Mouse (Mus musculus) large intestine, adult 2 months (tissue): Measurements from ENCODE around the gene Mospd3. TPM values are rescaled to one million over a fixed set of nuclear protein-coding genes. Genes with fewer than 3 reads are reported as not detected.

Experiments
- DNase-seq: peaks from one replicate; pipeline ENCODE4 v3.0.0-alpha.2; 2012; ENCODE audit warnings: low read depth, low spot score
- WGBS: fragments of 180-500 bp; shearing (Covaris S2); methylation state at CpG from one replicate; pipeline ENCODE4 v1.1.7; 2018; 5-methylcytosine and 5-hydroxymethylcytosine counted together
- polyA plus RNA-seq: library from polyadenylated mRNA; depleted of rRNA; stranded (reverse); fragments of >200 nt; gene quantifications from 2 replicates; pipeline ENCODE4 v1.2.3, GENCODE M21; 2012

The Mospd3 gene
- polyA plus RNA-seq, 1 experiment = 69.4 TPM

DNA sequence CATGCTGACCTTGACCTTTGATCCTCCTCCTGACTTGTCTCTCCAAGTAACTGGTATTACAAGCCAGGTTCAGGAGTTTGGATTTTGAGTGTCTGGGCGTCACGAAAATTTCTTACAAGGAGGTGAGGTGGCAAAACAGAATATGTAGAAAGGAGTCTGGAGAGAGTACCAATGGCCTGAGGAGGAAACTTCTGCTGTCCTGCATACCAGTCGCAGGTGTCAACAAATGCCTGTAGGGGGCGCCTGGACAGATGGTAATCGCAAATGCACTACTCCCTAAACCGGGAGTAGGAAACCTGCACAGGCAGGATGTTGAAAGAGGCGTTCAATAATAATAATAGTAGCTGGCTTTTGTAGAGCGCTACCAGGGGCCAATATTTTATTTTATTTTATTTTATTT is 15.9 kb downstream of the Mospd3 start:
- DNase-seq = no peak
- 19% methylated on average over 8 of the region's 8 CpGs for WGBS

DNA sequence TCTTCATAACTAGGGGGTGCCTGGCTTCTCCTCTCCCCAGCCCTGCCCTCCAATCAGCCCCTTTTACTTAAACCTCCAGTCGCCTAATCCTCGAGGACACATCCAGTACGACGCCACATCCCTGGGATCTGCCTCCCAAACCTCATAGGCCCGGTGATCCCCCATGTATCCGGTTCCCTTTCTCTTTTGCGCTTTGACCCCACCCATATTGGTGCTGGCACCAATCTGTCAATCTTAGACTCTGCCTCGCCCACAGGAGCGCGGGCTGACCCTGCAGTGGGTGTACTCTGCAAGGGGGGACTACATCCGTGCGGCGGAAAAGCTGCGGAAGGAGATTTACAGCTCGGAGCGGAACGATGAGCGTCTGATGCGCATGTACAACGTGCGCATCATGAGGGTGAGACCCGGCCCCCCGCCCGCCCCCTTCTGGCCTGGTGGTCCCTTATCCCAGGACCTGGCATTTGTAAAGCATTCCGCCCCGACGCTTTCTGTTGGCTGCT is 17.1 kb downstream of the Mospd3 start:
- WGBS = 16% methylated on average over 27 of the region's 27 CpGs
- no peak for DNase-seq

DNA sequence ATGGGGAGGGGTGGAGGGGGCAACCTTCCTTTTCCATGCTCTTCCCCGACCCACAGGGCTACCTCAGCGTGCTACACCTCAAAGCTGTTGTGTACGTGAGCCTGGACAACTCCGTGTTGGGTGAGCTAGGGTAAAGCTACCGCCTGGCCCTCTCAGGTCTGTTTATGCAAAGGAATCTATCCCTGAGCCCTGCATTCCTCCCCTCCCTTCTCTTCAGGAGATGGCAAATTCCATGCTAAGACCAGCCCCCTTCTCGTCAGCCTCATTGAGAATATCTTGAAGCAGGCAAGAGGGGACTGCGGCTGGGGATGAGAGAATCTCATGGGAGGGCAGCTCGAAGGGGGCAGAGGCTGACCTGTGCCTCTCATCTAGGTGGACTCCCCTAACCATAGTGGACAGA is 18.2 kb downstream of the Mospd3 start:
- DNase-seq = no peak
- 43% methylated on average over 8 of the region's 8 CpGs for WGBS

DNA sequence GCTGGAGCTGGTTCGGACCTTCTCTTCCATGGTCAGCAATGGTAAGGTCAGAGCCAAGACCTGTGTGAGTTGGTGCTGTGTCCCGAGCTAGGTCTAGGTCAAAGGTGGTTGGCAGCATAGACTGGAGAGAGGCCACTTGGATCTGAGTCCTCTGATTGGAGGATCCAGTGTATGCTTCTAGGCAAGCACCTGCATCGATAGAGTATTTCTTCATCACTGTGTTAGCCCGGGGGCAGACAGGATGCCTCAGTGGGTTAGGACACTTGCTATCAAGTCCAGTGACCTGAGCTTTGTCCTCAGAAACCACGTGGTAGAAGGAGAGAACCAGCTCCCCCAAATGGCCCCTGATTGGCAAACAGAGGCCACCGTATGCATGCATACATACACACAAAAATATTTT is 20.6 kb downstream of the Mospd3 start:
- 67% methylated on average over 6 of the region's 6 CpGs for WGBS
- no peak for DNase-seq

DNA sequence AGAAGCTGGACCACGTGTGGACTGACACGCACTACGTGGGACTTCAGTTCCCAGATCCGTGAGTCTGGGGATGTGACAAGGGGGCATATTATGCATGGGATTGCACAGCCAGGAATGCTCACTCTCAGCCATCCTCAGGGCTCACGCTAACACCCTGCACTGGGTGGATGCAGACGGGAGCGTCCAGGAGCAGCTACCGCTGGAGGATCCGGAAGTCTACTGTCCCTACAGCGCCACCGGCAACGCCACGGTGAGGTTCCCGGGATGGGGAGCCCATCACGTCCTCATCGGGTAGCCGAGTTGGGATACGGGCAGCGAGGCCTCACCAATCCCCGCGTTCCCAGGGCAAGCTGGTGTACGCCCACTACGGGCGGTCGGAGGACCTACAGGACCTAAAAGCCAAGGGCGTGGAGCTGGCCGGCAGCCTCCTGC is 26.4 kb downstream of the Mospd3 start:
- 12% methylated on average over 27 of the region's 27 CpGs for WGBS
- DNase-seq = no peak

DNA sequence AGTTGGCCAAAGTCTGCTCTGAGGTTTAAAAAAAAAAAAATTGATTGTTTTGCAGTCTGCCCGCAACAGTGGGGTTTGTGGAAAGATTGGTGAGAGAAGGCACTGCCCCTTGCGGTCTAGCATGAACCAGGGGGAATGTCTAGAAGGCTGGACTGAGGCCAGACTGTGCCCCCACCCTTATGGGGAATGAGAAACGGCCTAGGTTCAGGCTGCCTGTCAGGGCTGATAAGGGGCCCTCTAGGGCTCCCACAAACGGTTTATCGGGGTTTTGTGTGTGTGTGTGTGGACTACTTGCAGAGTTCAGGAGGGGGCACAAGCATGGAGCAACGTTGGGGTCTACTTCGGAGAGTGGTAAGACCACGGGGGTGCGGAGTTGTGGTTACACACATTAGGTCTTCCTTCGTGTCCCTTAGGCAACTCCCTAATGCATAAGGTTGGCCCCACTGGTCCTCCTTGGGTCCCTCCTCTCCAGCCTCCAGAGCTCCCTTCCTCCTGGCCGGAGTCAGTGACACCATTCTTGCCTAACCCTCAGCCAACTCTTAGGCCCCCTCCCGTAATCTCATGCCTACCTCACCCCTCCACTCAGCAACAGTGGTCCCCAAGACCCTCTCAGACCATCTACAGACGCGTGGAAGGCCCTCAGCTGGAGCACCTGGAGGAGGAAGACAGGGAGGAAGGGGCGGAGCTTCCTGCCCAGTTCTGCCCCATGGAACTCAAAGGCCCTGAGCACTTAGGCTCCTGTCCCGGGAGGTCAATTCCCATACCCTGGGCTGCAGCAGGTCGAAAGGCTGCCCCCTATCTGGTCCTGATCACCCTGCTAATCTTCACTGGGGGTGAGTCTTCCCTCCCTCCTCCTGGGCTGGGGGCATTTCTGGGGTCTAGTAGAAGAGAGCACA is 29.9 kb downstream of the Mospd3 start:
- DNase-seq = no peak

DNA sequence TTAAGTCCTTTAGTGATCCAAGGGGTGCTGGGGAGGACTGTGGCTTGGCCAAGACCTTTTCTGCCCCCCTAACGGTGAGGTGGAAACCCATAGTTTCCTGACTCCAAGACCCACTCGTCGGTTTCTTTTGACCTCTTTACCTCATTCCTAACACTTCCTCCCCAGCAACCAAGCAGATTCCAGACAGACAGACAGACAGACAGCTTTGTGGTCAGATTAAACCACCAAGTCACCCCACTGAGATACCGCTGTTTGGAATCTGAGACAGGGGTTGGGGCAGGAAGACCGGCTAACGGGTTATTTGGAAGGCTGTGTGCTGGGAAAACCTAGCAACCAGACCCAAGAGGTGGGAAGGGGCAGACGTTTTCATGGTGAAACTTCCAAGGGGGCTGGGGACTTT is 30.7 kb downstream of the Mospd3 start:
- DNase-seq = no peak
- WGBS = 62% methylated on average over 7 of the region's 7 CpGs

More for the DNA sequence above, 29.9 kb downstream of the Mospd3 start:
- 75% methylated on average over 17 of the region's 17 CpGs for WGBS

DNA sequence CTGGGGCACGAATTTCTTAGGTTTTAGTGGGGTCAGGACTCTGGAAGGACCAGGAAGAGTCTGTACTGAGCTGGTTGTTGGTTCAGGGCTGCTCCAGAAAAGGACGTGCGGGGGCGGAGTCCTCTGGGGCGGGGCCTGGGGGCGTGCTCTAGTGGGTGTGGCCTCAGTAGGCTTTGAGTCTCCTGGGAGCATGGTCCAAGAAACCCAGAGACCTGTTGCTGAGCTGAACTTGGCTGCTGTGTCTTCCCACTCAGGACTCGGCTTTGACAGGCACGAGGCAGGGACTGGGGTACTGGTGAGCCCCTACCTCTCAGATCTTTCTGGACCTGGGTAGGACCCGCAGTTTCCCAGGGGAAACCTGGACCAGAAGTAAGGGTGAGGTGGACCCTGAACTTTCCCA is 31.2 kb downstream of the Mospd3 start, which contains the start of gene Tfr2:
Gene Tfr2, plus strand, starts transcription at position 176 of the 400 bp plus-strand sequence.
- 10% methylated on average over 9 of the region's 9 CpGs for WGBS
- DNase-seq = peak; percentile 32

DNA sequence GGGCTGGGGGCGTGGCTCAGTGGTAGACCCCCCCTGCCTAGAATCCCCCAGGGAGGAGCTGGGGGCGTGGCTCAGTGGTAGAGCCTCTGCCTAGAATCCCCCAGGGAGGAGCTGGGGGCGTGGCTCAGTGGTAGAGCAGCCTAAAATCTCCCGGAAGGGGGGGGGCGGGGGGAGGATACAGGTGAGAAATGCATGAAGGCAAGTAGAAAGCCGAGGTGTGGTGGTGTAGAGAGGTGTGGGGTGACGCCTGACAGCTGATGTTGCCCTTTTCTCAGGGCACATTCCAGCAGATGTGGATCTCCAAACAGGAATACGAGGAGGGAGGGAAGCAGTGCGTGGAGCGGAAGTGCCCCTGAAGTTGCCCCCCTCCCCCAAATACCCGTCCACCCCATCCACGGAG is 31.8 kb downstream of the Mospd3 start:
- no peak for DNase-seq
- WGBS = 63% methylated on average over 12 of the region's 12 CpGs

DNA sequence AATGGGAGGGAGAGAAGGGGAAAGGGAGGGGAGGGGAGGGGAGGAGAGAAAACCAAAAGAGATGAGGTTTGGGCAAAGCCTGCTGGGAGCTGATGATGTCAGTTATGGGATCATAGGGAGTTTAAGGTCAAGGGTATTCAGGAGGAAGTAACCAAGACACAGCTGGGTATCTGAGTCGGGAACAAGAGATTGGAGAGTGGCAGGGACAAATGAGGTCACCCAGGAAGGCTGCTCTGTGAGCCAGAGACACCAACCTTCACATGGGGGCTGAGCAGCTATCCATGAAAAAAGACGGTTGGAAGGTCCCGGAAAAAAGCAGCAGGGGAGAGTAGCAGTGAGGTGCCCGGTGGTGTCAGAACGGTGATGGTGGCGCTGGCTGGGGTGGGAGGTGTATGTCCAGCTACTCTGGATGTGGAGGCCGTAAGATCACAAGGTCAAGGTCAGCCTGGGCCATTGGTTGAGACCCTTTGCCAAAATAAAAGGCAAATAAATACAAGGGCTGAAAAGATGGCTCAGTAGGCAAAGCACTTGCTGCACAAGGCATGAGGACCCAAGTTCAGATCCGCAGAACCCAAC is 32.5 kb downstream of the Mospd3 start:
- 78% methylated on average over 8 of the region's 8 CpGs for WGBS
- no peak for DNase-seq

DNA sequence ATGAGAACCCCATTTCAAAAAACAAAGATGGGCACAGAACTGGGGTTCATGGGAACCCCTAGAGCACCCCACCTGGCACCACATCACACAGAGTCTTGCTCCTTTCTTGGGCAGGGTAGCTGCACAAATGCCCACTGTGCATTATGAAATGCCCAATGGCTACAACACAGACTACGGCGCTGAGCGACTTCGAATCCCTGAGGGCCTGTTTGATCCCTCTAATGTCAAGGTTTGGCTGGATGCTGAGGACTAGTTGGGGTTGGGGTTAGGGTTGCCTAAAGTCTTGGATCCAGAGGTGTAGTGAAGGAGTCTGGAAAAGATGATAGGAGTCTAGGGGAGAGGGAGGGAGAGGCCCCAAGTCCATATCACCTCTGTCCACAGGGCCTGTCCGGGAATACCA is 34.4 kb downstream of the Mospd3 start:
- WGBS = 94% methylated on average over 5 of the region's 5 CpGs

DNA sequence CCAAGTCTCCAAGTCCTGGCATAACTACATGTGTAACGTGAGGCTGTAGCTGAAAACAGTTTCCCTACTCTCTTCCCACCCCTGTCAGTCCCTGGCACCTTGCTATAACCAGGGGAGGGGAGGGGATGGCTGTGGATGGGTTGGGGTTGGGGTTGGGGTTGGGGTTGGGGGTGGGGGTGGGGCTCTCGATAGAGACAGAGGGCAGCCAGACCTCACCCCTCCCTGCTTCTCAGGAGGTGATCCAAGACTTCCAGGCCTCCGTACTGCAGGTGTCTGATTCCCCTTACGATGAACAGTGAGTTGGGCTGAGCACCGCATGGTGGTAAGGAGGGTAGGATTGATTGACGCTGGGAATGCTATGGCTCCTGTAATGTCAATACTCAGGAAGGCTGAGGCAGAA is 35.1 kb downstream of the Mospd3 start:
- 70% methylated on average over 6 of the region's 6 CpGs for WGBS
- no peak for DNase-seq

More for the DNA sequence above, 34.4 kb downstream of the Mospd3 start:
- DNase-seq = no peak

DNA sequence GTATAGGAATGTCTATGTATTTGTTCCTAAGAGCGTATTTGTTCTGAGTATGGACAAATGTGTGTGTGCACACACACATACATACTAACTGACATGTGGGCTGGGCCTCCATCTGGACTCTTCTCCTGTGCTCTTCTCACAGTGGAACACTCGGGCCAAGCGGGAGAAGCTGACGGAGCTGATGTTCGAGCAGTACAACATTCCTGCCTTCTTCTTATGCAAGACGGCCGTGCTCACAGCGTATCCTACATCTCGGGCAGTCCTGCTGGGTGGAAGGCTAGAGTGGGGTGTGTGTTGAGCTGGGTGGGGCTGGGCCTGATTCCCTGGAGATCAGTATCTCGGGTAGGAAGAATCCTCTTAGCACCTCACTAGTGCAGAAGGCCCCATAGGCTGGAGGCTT is 37.9 kb downstream of the Mospd3 start:
- WGBS = 60% methylated on average over 10 of the region's 10 CpGs
- DNase-seq = no peak

DNA sequence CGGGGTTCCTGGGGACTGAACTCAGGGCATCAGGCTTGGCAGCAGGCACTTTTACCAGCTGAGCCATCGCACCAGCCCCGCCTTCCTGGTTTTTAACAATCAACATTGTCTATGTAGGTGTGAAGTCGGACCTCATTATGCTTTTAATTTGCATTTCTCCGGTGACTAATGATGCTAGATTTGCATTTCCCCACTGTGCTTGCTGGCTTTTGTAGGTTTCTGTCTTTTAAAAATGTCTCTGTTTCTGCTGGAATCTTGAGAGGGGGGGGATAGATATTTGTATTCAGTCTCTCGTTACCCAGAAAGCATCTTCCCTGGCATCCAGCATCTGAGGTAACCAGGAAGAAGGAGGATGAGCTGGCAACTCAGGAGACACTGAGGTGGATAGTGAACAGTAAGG is 39.3 kb downstream of the Mospd3 start:
- 52% methylated on average over 6 of the region's 6 CpGs for WGBS
- no peak for DNase-seq

DNA sequence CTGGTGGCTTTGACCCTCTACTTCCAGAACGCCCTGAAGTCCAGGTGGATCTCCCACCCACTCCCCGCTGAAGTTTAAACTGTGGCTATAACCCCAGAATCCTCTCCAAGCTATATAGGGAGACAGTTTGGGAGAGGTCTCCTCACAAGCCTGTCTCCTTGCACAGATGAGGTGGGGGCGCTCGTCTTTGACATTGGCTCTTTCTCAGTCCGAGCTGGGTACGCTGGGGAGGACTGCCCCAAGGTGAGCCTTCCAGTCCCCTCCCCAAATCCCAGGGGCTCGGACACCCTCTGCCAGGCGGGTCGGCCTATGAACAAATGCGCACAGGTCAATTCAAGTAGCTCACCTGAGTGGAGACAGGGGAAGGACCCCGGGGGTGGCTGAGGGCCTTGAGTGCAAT is 47.0 kb downstream of the Mospd3 start:
- no peak for DNase-seq
- 44% methylated on average over 11 of the region's 11 CpGs for WGBS

DNA sequence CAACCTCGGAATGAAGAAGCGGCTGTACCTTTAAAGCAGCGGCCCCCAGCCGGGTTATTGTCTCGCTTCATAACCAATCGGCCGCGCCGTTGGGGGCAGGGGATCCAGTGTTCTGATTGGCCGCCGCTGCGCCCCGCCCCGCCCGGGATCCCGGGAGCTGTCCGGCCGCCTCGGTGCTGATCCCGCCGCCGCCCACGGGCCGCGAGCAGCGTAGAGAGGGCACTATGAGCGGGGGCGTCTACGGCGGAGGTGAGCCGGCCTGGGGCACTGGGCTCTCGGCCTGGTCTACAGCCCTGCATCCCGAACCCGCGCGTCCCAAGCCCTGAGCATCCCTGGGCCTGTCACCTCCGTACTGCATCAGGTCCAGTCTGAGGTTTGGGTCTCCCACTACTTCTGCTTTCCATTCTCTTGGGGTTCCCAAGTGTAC is 47.4 kb downstream of the Mospd3 start, which contains the start of gene Actl6b:
Gene Actl6b, plus strand, starts transcription at position 107 of the 427 bp plus-strand sequence.
- DNase-seq = no peak
- WGBS = 3% methylated on average over 37 of the region's 37 CpGs

DNA sequence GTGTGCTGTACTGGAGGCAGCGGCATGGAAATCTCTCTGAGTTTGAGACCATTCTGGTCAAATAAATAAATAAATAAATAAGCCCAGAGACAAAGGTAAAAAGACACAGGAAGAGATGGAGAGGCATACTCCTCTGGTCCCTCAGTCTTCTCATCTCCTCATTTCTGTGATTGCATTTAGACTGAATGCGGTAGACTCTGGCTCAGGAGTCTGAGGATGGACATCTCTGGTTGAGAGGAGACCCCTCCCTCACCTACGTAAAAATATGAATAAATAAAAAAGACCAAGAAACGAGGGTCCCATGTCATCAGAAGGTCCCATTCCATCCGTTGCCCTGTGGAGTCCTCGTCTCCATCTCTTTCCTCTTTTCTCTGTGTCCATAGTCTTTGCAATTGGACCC is 47.9 kb downstream of the Mospd3 start:
- DNase-seq = no peak
- 34% methylated on average over 6 of the region's 6 CpGs for WGBS

DNA sequence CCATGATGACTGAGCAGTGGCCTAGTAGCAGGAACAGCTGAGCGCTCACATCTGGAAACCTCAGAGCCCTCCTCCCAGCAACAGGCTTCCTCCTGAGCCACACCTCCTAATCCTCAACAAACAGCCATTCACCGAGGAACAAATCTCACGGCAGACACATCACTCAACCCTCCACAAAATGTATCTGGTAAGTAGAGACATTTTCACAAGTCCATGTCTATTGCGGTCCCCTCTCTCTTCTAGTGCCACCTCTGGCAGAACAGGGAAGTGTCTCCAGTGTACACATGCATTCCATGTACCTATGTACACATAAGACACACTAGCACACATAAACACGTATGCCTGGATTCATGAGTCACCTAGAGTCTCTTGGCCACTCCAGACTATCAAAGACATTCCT is 49.7 kb downstream of the Mospd3 start:
- WGBS = 60% methylated on average over 5 of the region's 5 CpGs
- no peak for DNase-seq

DNA sequence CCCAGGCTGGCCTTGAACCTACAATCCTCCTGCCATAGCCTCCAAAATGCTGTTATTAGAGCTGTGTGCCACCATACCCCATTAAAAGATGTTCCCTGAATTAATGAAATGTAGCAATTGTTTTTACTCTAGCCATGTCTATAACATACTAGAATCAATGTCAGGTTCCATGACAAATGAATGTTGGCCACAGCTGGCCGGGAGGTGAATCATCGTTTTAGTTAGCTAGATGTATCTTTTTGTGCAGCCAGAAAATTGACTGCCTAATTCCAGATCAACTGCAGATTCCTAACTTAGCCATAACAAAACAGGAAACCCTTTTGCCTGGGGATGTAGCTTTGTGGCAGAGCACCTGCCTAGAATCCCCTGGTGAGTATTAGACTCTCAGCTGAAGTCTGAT is 51.0 kb downstream of the Mospd3 start:
- WGBS = 80% methylated on average over 2 of the region's 2 CpGs
- DNase-seq = no peak
